Mouse (Mus musculus) C2C12 (cell line): ENCODE measurements around the gene Kpna6. TPM values are rescaled to one million over a fixed set of nuclear protein-coding genes. Genes with fewer than 3 reads are reported as not detected.

Experiments
- H3K27me3 ChIP-seq: one replicate; pipeline ENCODE4 v1.6.1; 2011; ENCODE audit not compliant: control insufficient read depth, insufficient read depth, insufficient read length
- H3K36me3 ChIP-seq: one replicate; pipeline ENCODE4 v1.6.1; 2011; ENCODE audit not compliant: control insufficient read depth, insufficient read depth
- H3K4me3 ChIP-seq: one replicate; pipeline ENCODE4 v1.5.1; 2011; ENCODE audit warnings: mild to moderate bottlenecking, control low read depth; ENCODE audit not compliant: poor library complexity, insufficient read depth, severe bottlenecking
- H3K79me2 ChIP-seq: one replicate; pipeline ENCODE4 v1.6.1; 2011; ENCODE audit not compliant: control insufficient read depth, insufficient read depth
- H3K79me3 ChIP-seq: one replicate; pipeline ENCODE4 v1.6.1; 2011; ENCODE audit warnings: low read depth, control low read depth
- H3ac ChIP-seq: one replicate; pipeline ENCODE3; 2011; ENCODE audit warnings: low read depth; ENCODE audit not compliant: control insufficient read depth, insufficient read length
- CEBPB ChIP-seq: IDR thresholded peaks from one replicate; pipeline ENCODE4 v1.6.1; 2011; ENCODE audit warnings: low read depth, mild to moderate bottlenecking, control low read depth, moderate library complexity
- CTCF ChIP-seq: IDR thresholded peaks from one replicate; pipeline ENCODE4 v1.5.1; 2011; ENCODE audit not compliant: control insufficient read depth, insufficient read depth, insufficient read length
- FOSL1 ChIP-seq: IDR thresholded peaks from one replicate; pipeline ENCODE4 v1.8.0; 2011; ENCODE audit warnings: mild to moderate bottlenecking, low read length; ENCODE audit not compliant: poor library complexity, insufficient read depth, severe bottlenecking
- MAX ChIP-seq: IDR thresholded peaks from one replicate; pipeline ENCODE4 v1.6.1; 2011; ENCODE audit warnings: mild to moderate bottlenecking, control low read depth
- MYOD1 ChIP-seq: IDR thresholded peaks from one replicate; pipeline ENCODE4 v1.6.1; 2011; ENCODE audit warnings: low read depth; ENCODE audit not compliant: control insufficient read depth, insufficient read length
- MYOG ChIP-seq: IDR thresholded peaks from one replicate; pipeline ENCODE4 v1.6.1; 2011; ENCODE audit not compliant: control insufficient read depth, insufficient read length; ENCODE audit errors: extremely low read depth
- USF1 ChIP-seq: IDR thresholded peaks from one replicate; pipeline ENCODE4 v1.6.1; 2011; ENCODE audit warnings: low read depth, mild to moderate bottlenecking, control low read depth, moderate library complexity
- microRNA-seq: library from miRNA; unstranded; fragments of <30 nt; microRNA quantifications from one replicate; pipeline ENCODE4, GENCODE M21; 2019; ENCODE audit warnings: borderline microRNAs expressed
- polyA plus RNA-seq: library from polyadenylated mRNA; unstranded; fragments of >200 nt; fragmentation: generic; extraction: Trizol; gene quantifications from one replicate; pipeline ENCODE4 v1.2.1, GENCODE M21; 2012; ENCODE audit warnings: missing spikeins

Gene Kpna6
- polyA plus RNA-seq, 1 experiment = 23.9 TPM

GRCm38 (mm10) chr4:129610472-129610871 lies 62.1 kb downstream of the Kpna6 start:
- Histone ChIP-seq H3K27me3 (no peaks in the 10 kb centered on the region), H3ac (no peak overlapping the region), H3K4me3 (no peak overlapping the region), H3K79me2 (no peaks in the 10 kb centered on the region), H3K36me3 (peaks cover 31% of the 10 kb centered on the region), H3K79me3 (no peaks in the 10 kb centered on the region)
- TF ChIP-seq USF1 (no peak), MAX (no peak), FOSL1 (no peak), CEBPB (no peak), CTCF (no peak), MYOG (no peak), MYOD1 (no peak)

DNA sequence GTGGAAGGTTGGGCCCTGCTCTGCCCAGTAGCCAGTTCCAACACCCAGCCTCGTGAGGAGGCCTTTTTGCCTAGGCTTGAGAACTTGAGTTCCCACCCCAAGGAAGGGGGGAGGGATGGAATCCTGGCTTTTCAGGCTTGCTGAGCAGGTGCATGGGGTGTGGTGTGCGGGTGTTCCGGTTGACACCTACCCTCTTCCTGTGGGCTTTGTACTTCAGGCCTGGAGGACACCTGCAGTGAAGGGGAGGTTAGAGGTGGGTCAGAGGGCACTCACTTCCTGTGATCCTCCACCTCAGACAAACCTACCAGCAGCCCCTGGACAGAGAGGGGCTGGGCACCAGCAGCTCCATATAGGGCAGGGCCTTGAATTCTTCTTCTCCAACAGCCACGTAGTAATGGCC lies 62.5 kb downstream of the Kpna6 start:
- no peak overlapping the region for H3K4me3 ChIP-seq
- H3K79me2 ChIP-seq = peaks cover 2% of the 10 kb centered on the region
- H3K79me3 ChIP-seq = no peaks in the 10 kb centered on the region
- no peak overlapping the region for H3ac ChIP-seq
- TF ChIP-seq CTCF (no peak), MAX (no peak), USF1 (no peak), FOSL1 (no peak), MYOG (no peak), CEBPB (no peak), MYOD1 (no peak)
- peaks cover 35% of the 10 kb centered on the region for H3K36me3 ChIP-seq
- no peaks in the 10 kb centered on the region for H3K27me3 ChIP-seq

DNA sequence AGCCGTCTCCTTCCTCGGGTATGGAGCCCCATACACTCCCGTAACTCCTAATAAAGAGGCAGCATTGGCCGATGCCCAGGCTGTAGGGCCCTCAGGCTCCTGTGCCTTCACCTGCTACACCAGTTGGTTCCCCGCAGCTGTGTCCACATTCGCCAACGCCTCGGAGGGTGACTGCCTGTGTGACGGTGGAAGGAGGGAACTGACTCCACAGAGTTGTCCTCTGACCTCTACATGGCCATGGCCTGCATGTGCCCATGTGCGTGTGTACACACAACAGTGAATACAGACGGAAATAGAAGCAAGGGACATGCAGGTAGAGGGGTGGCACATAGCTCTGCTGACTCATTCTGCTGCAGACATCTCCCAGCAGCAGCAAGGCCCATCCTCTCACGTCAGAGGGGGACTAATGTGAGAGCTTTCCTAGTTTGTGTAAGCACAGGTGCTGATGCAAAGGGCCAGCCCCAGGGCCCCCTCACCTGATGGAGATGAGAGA lies 63.4 kb downstream of the Kpna6 start:
- TF ChIP-seq MYOD1 (no peak), FOSL1 (no peak), CTCF (no peak), USF1 (no peak), MYOG (no peak), CEBPB (no peak), MAX (no peak)
- Histone ChIP-seq H3K4me3 (no peak overlapping the region), H3K79me2 (peaks cover 11% of the 10 kb centered on the region), H3K79me3 (peaks cover 3% of the 10 kb centered on the region), H3ac (no peak overlapping the region), H3K36me3 (peaks cover 43% of the 10 kb centered on the region), H3K27me3 (no peaks in the 10 kb centered on the region)

DNA sequence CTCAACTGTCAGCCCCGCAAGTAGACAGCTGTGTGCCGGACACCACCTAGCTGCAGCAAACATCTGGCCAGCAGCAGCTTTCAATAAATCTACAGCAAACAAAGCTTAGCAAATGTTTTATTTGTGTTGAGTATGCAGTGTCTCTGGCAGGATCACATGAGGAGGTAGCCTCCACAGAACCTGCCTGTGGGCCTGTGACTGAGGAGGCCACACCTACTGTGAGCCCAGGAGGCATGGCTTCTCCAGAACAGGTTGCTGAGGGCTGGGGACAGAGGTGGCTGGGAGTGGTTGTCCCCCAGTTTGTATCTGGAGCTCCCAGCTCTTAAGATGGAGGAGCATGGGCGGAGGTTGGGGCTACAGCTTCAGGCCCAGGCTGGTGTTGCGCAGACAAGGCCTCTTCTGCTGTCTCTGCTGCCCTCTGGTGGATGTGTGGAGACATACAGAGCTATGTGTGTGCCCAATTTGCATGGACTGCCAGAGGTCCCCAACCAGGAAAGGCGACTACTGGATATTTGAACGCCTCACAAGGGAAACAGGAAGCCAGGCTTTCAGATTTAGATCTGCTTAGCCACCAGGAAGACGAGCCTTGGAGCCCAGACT lies 64.0 kb downstream of the Kpna6 start:
- peaks cover 50% of the 10 kb centered on the region for H3K36me3 ChIP-seq
- TF ChIP-seq CTCF (peak; percentile 64), CEBPB (no peak)
- H3K79me3 ChIP-seq = peaks cover 7% of the 10 kb centered on the region
- H3K27me3 ChIP-seq = no peaks in the 10 kb centered on the region
- H3K79me2 ChIP-seq = peaks cover 17% of the 10 kb centered on the region
- no peak overlapping the region for H3ac ChIP-seq
- no peak overlapping the region for H3K4me3 ChIP-seq

GRCm38 (mm10) chr4:129600233-129601158 lies 72.1 kb downstream of the Kpna6 start, which contains the start of the genes Eif3i and Tmem234:
TSS of gene Eif3i (minus strand) at chr4:129600648.
TSS of gene Tmem234 (plus strand) at chr4:129600668.
- H3K4me3 ChIP-seq = peak within 1 kb of the TSS; percentile 95
- peak within 1 kb of the TSS; percentile 92 for H3ac ChIP-seq
- TF ChIP-seq MAX = peak; percentile 77
- TF ChIP-seq MYOD1 = no peak
- peaks cover 55% of the 10 kb centered on the region for H3K79me3 ChIP-seq
- peaks cover 88% of the 10 kb centered on the region for H3K79me2 ChIP-seq
- H3K36me3 ChIP-seq = peaks cover 32% of the 10 kb centered on the region
- H3K27me3 ChIP-seq = no peaks in the 10 kb centered on the region

Small RNA genes within 50 kb of the gene (microRNA-seq; reads per million reads assigned to microRNA genes)
- gene Mir7016 = 0.20 reads per million

Other genes starting within 250 kb of the Kpna6 start
- gene Zbtb8b, start 231.9 kb downstream of the Kpna6 start, polyA plus RNA-seq = not detected
- gene Bsdc1, start 211.2 kb downstream of the Kpna6 start, polyA plus RNA-seq = 11.8 TPM
- not detected for gene Tssk3, start 181.7 kb downstream of the Kpna6 start, polyA plus RNA-seq
- not detected for gene Fam229a, start 181.6 kb downstream of the Kpna6 start, polyA plus RNA-seq
- 148 TPM for gene Marcksl1, start 159.2 kb downstream of the Kpna6 start, polyA plus RNA-seq
- gene Hdac1, start 130.1 kb downstream of the Kpna6 start, polyA plus RNA-seq = 96.7 TPM
- 1.5 TPM for gene Lck, start 99.1 kb downstream of the Kpna6 start, polyA plus RNA-seq
- 0.27 TPM for gene Fam167b, start 94.2 kb downstream of the Kpna6 start, polyA plus RNA-seq
- 416 TPM for gene Eif3i, start 72.1 kb downstream of the Kpna6 start, polyA plus RNA-seq
- gene Tmem234, start 72.1 kb downstream of the Kpna6 start, polyA plus RNA-seq = 218 TPM
- 0.40 TPM for gene Dcdc2b, start 58.5 kb downstream of the Kpna6 start, polyA plus RNA-seq
- 10.8 TPM for gene Iqcc, start 53.7 kb downstream of the Kpna6 start, polyA plus RNA-seq
- gene Ccdc28b, start 48.8 kb downstream of the Kpna6 start, polyA plus RNA-seq = 7.7 TPM
- gene Txlna, start 31.7 kb downstream of the Kpna6 start, polyA plus RNA-seq = 43.0 TPM
- 17.0 TPM for gene Tmem39b, start 24.1 kb upstream of the Kpna6 start, polyA plus RNA-seq
- gene Khdrbs1, start 69.5 kb upstream of the Kpna6 start, polyA plus RNA-seq = 61.6 TPM
- 101 TPM for gene Ptp4a2, start 138.5 kb upstream of the Kpna6 start, polyA plus RNA-seq